Comparison of ENCODE assay signal across 9 mouse cellular contexts in the genomic region with DNA sequence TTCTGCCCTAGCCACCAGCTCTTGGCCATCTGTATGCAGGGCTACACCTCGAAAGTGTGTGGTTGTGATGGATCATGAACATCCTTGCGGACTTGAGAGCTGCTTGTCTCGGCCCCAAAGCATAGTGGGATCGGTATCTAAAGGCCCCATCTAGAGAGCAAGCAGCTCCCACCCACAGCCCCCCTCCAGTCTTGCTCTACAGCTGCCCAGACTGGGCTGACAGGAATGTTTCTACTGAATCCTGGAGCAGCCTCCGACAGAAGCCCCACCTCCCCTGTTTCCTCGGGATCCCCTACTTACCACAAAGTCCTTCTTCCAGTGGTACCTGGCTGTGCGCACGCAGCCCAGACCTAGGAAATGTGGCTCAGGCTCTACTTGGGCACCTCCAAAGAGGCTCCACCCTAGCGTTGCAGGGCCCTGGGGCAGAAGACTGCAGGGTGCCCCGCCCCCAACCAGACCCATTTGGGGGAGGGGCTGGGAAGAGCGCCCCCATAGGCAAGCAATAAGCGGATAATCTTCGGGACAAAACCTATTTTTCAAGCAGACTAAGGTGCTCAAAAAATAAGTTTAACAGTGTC. TPM values are rescaled to one million over a fixed set of nuclear protein-coding genes. Genes with fewer than 3 reads are reported as not detected.
DNase-seq lines count a peak whose midpoint lies in the region; ATAC-seq lines count a peak whose summit lies in the region.
"Had no signal": no experiment of that assay in that cellular context is flagged by ENCODE, and none has a peak within 500 bp of the region (broad histone marks: within the 10 kb centered on the region; RNA-seq: fewer than 3 reads in every experiment).

A gene (minus strand): TSS at position 428 of the 578 bp plus-strand sequence.

- H3K4me1 ChIP-seq in kidney, embryonic 16.5 days (ENCODE audit: insufficient read depth, low read length), result peaks cover 3% of the 10 kb centered on the region; the same call in 1 of the 2 replicates
- H3K4me1 ChIP-seq in forebrain, embryonic 16.5 days (replicated peaks; ENCODE audit: control insufficient read depth, insufficient read depth, low read length), result no peaks in the 10 kb centered on the region
- H3K4me1 ChIP-seq in liver, embryonic 11.5 days (replicated peaks; ENCODE audit: control insufficient read depth, insufficient read depth, low read length), result peaks cover 31% of the 10 kb centered on the region

- H3K4me3 ChIP-seq in kidney, embryonic 16.5 days (ENCODE audit: low read length), result peak within 1 kb of the TSS; percentile 23; the same call in 1 of the 2 replicates
- no peak within 1 kb of the TSS for H3K4me3 ChIP-seq in forebrain, embryonic 16.5 days (replicated peaks; ENCODE audit: low read length)
- peak within 1 kb of the TSS; percentile 11; the same call in 1 of the 2 replicates for H3K4me3 ChIP-seq in liver, embryonic 11.5 days (ENCODE audit: low read depth, low read length)

- H3K9ac ChIP-seq in kidney, embryonic 16.5 days (replicated peaks; ENCODE audit: low read length), result peak within 1 kb of the TSS; percentile 53
- H3K9ac ChIP-seq in forebrain, embryonic 16.5 days (replicated peaks; ENCODE audit: low read depth, low read length), result no peak within 1 kb of the TSS
- H3K9ac ChIP-seq in liver, embryonic 11.5 days (ENCODE audit: low read depth, low read length), result no peak within 1 kb of the TSS

- DNase-seq in kidney, postnatal 36 days, result no peak
- DNase-seq in embryo, embryonic 11 days, result peak; percentile 42
- no peak for DNase-seq in liver, embryonic 11.5 days (ENCODE audit: low spot score)
- DNase-seq in layer of hippocampus, adult 11-12 months (ENCODE audit: low spot score), result no peak
- DNase-seq in urinary bladder, postnatal 4 days (ENCODE audit: low spot score in 2 of 2), result no peak
- no peak for DNase-seq in urinary bladder, postnatal 10 days (ENCODE audit: low spot score)

- H3K27me3 ChIP-seq in kidney, embryonic 16.5 days (ENCODE audit: insufficient read depth, low read length), result no peaks in the 10 kb centered on the region
- H3K27me3 ChIP-seq in forebrain, embryonic 16.5 days (replicated peaks; ENCODE audit: control insufficient read depth, insufficient read depth, low read length), result no peaks in the 10 kb centered on the region
- H3K27me3 ChIP-seq in liver, embryonic 11.5 days (replicated peaks; ENCODE audit: control insufficient read depth, insufficient read depth, low read length), result no peaks in the 10 kb centered on the region

- H3K4me2 ChIP-seq in kidney, embryonic 16.5 days (replicated peaks; ENCODE audit: low read depth, low read length), result peak within 1 kb of the TSS; percentile 45
- H3K4me2 ChIP-seq in forebrain, embryonic 16.5 days (ENCODE audit: low read length), result peak within 1 kb of the TSS; percentile 16; the same call in 1 of the 2 replicates
- H3K4me2 ChIP-seq in liver, embryonic 11.5 days, result peak within 1 kb of the TSS; percentile 45

- WGBS in kidney, embryonic 16.5 days, result 31% methylated on average over 13 of the region's 13 CpGs
- WGBS in forebrain, embryonic 16.5 days, result 34% methylated on average over 13 of the region's 13 CpGs
- 29% methylated on average over 13 of the region's 13 CpGs for WGBS in liver, embryonic 11.5 days

- no peaks in the 10 kb centered on the region for H3K36me3 ChIP-seq in kidney, embryonic 16.5 days (ENCODE audit: insufficient read depth, low read length)
- H3K36me3 ChIP-seq in forebrain, embryonic 16.5 days (ENCODE audit: control insufficient read depth, insufficient read depth), result no peaks in the 10 kb centered on the region
- H3K36me3 ChIP-seq in liver, embryonic 11.5 days (ENCODE audit: control insufficient read depth, insufficient read depth, low read length), result no peaks in the 10 kb centered on the region

- H3K9me3 ChIP-seq in kidney, embryonic 16.5 days (ENCODE audit: low read length), result 0 out of 2 replicates have a peak, but pooled peaks cover 2% of the 10 kb centered on the region
- H3K9me3 ChIP-seq in forebrain, embryonic 16.5 days (ENCODE audit: control insufficient read depth, low read length), result no peaks in the 10 kb centered on the region
- no peaks in the 10 kb centered on the region for H3K9me3 ChIP-seq in liver, embryonic 11.5 days (ENCODE audit: control insufficient read depth, low read length)

- no peak; the same call in 1 of the 2 replicates for ATAC-seq in kidney, embryonic 16.5 days (ENCODE audit: low FRiP score, low TSS enrichment)
- no peak for ATAC-seq in forebrain, embryonic 16.5 days
- no peak for ATAC-seq in liver, embryonic 11.5 days (replicated peaks; ENCODE audit: low FRiP score)

- no peak within 1 kb of the TSS for H3K27ac ChIP-seq in kidney, embryonic 16.5 days (ENCODE audit: low read length)
- no peak within 1 kb of the TSS for H3K27ac ChIP-seq in forebrain, embryonic 16.5 days (ENCODE audit: low read length)
- H3K27ac ChIP-seq in liver, embryonic 11.5 days (ENCODE audit: low read depth, low read length), result no peak within 1 kb of the TSS
- H3K27ac ChIP-seq: macrophage had no signal

RNA-seq across cellular contexts. Expression of the gene that starts here (rescaled TPM):
- polyA plus RNA-seq in kidney, embryonic 16.5 days (2015; fragmentation: Nextera tagmentation; extraction: Ambion mirVana), result 10.5 and 12.6 TPM in 2 replicates
- 0.33 and 0.82 TPM in 2 replicates for polyA plus RNA-seq in forebrain, embryonic 16.5 days (2015; fragmentation: Nextera tagmentation; extraction: Ambion mirVana)
- polyA plus RNA-seq in liver, embryonic 11.5 days (2014; fragmentation: Nextera tagmentation; extraction: Ambion mirVana), result 4.6 and 5.6 TPM in 2 replicates
- polyA plus RNA-seq: macrophage had no signal
